In the genomic region with DNA sequence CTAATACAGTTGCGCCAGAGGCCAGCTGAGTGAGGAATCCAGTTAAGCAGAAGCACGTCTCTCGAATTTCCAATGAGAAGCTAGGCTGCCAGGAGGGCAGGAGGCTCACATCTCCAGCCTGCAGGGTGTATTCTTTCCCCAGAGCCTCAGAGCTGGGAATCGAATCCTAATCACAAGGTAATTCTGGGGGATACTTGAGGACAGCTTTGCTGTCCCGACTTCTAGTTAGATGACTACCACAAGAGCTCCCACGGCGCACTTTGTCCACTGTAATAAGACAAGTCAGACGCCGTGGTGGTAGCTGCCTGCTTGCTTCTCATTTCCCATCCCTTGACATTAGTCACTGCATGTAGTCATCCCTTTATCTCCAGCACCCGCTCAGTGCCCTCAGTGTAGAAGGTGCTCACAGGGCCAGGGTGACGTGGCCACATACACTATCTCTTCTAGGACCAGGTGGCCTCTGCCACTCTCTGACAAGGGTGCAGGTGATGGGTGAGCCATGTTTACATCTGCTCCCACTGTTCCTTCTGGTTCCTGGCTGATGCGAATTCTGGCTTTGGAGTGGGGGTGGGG, we compare ENCODE assay signal across 18 mouse cellular contexts. TPM values are rescaled to one million over a fixed set of nuclear protein-coding genes. Genes with fewer than 3 reads are reported as not detected.
DNase-seq lines count a peak whose midpoint lies in the region; ATAC-seq lines count a peak whose summit lies in the region.
"Had no signal": no experiment of that assay in that cellular context is flagged by ENCODE, and none has a peak within 500 bp of the region (broad histone marks: within the 10 kb centered on the region; RNA-seq: fewer than 3 reads in every experiment).

No protein-coding gene starts in this region.

- no peaks in the 10 kb centered on the region for H3K9me3 ChIP-seq in liver, embryonic 12.5 days (replicated peaks)
- H3K9me3 ChIP-seq: embryonic facial prominence, embryonic 10.5 days; midbrain, embryonic 12.5 days; neural tube, embryonic 12.5 days had no signal

- no peak overlapping the region for H3K9ac ChIP-seq in liver, embryonic 12.5 days
- H3K9ac ChIP-seq: lung, embryonic 14.5 days; midbrain, embryonic 12.5 days; neural tube, embryonic 12.5 days had no signal

- H3K4me3 ChIP-seq in liver, embryonic 12.5 days = no peak overlapping the region
- H3K4me3 ChIP-seq: embryonic facial prominence, embryonic 10.5 days; heart, adult 2 months; midbrain, embryonic 12.5 days; neural tube, embryonic 12.5 days had no signal

- no peak overlapping the region for H3K27ac ChIP-seq in liver, embryonic 12.5 days
- H3K27ac ChIP-seq: embryonic facial prominence, embryonic 10.5 days; heart, adult 2 months; midbrain, embryonic 12.5 days; neural tube, embryonic 12.5 days had no signal

- H3K36me3 ChIP-seq in liver, embryonic 12.5 days = no peaks in the 10 kb centered on the region
- H3K36me3 ChIP-seq: embryonic facial prominence, embryonic 10.5 days; midbrain, embryonic 12.5 days; neural tube, embryonic 12.5 days had no signal

- 0 out of 2 replicates have a peak, but pooled peaks cover 11% of the 10 kb centered on the region for H3K4me1 ChIP-seq in liver, embryonic 12.5 days

- H3K27me3 ChIP-seq in liver, embryonic 12.5 days (replicated peaks) = peaks cover 19% of the 10 kb centered on the region

- WGBS in liver, embryonic 12.5 days (ENCODE audit: insufficient replicate concordance) = 64% methylated on average over 12 of the region's 12 CpGs

- H3K4me2 ChIP-seq in liver, embryonic 12.5 days = no peak overlapping the region
- H3K4me2 ChIP-seq: lung, embryonic 14.5 days; midbrain, embryonic 12.5 days; neural tube, embryonic 12.5 days had no signal

- ATAC-seq in frontal cortex, adult (ENCODE audit: low TSS enrichment) = peak; percentile 14; the same call in 1 of the 2 replicates
- ATAC-seq in liver, embryonic 12.5 days = peak; percentile 79

- DNase-seq in adrenal gland, adult (ENCODE audit: inconsistent age in 2 of 2, low spot score in 1 of 2) = peak; percentile 50 to 60
- no peak for DNase-seq in adrenal gland, postnatal 4 days (ENCODE audit: low spot score in 2 of 2)
- DNase-seq in frontal cortex, adult 2 months (ENCODE audit: extremely low spot score in 1 of 2, low spot score in 1 of 2) = no peak
- no peak for DNase-seq in liver
- peak; percentile 58 for DNase-seq in brain, adult 2 months (ENCODE audit: low read depth, low spot score)
- DNase-seq in spleen, postnatal 4 days (ENCODE audit: low spot score in 2 of 2) = no peak
- DNase-seq: gastrocnemius, postnatal 10 days; heart, adult 2 months; kidney, adult 18-20 months; kidney, postnatal 14 days; lung, embryonic 14.5 days; lung, postnatal 4 days; thymus, postnatal 25 days had no signal

RNA-seq across cellular contexts. Expression of gene Rapgef4, which starts 5.3 kb away (rescaled TPM):
- 100 to 1,000 TPM; 171 to 221 TPM for total RNA-seq in adrenal gland, postnatal 4 days (2021)
- polyA plus RNA-seq in frontal cortex, adult 2 months (2012; rRNA removed) = 366 and 429 TPM in 2 replicates
- polyA plus RNA-seq in liver, embryonic 12.5 days (2016; fragmentation: Nextera tagmentation; extraction: Ambion mirVana) = 3.6 and 3.8 TPM in 2 replicates

Comparison
In these comparisons a context has a peak if more than half of its experiments do, and no peak if none do; other contexts are left out.
1. DNase-seq: peak in adrenal gland, adult (2 of 2) and brain, adult 2 months (single experiment); none in adrenal gland, postnatal 4 days (0 of 2), frontal cortex, adult 2 months (0 of 2), liver (single experiment) and spleen, postnatal 4 days (0 of 2).
2. RNA of gene Rapgef4, which starts 5.3 kb away (polyA plus RNA-seq): 366 to 429 TPM in frontal cortex, adult 2 months; 3.6 to 3.8 TPM in liver, embryonic 12.5 days; every median in the first group is over 10 times any median in the second.